Mouse (Mus musculus): ENCODE data around the gene Asic1.

DNA sequence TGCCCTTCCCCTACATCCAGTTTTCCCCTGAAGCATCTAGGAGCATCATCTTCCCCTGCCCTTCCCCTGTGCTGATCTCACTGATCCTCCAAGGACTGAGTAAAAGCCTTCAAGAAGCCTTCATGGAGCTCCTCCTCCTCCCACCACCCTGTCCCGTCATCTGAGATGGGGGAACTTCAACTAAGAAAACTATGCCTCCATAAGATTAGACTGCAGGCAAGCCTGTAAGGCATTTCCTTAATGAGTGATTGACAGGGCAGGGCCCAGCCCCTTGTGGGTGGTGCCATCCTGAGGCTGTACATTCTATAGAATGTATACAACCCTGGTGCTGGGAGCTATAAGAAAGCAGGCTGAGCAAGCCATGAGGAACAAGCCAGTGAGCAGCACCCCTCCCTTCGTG lies 11.7 kb upstream of the Asic1 start:
- TF ChIP-seq POLR2A (IDR thresholded peaks at IDR 0.05; ENCODE audit: extremely low read depth, insufficient read depth, low read length) (no peak), CTCF (IDR thresholded peaks at IDR 0.05; ENCODE audit: low read depth, low read length) (no peak)

Data from liver, adult 2 months (tissue).